Mouse (Mus musculus): ENCODE measurements around the gene Tmcc3. TPM values are rescaled to one million over a fixed set of nuclear protein-coding genes. Genes with fewer than 3 reads are reported as not detected.

Gene Tmcc3
- total RNA-seq, 2 experiments from 2014 or later: 40.5 to 41.4 TPM

- peak; percentile 62 to 74 for DNase-seq (ENCODE audit: low spot score in 2 of 2)
Measured at GRCm38 (mm10) chr10:94413770-94414651, 102.3 kb downstream of the Tmcc3 start.

GRCm38 (mm10) chr10:94415950-94416844, 104.4 kb downstream of the Tmcc3 start:
- peak; percentile 18 to 49 for DNase-seq (ENCODE audit: low spot score in 2 of 2)

GRCm38 (mm10) chr10:94417643-94418042, 105.9 kb downstream of the Tmcc3 start:
- no peak for DNase-seq (ENCODE audit: low spot score in 2 of 2)

- peak; percentile 70 to 85 for DNase-seq (ENCODE audit: low spot score in 2 of 2)
Measured at GRCm38 (mm10) chr10:94426000-94426920, 114.5 kb downstream of the Tmcc3 start.

- DNase-seq (ENCODE audit: low spot score in 2 of 2): no peak
Measured at GRCm38 (mm10) chr10:94426921-94427270, 115.1 kb downstream of the Tmcc3 start.

- DNase-seq (ENCODE audit: low spot score in 2 of 2): no peak
Measured at GRCm38 (mm10) chr10:94428186-94428942, 116.6 kb downstream of the Tmcc3 start.

GRCm38 (mm10) chr10:94430566-94430965, 118.8 kb downstream of the Tmcc3 start:
- DNase-seq (ENCODE audit: low spot score in 2 of 2): no peak

GRCm38 (mm10) chr10:94432933-94433332, 121.2 kb downstream of the Tmcc3 start:
- no peak for DNase-seq (ENCODE audit: low spot score in 2 of 2)

GRCm38 (mm10) chr10:94433901-94434300, 122.2 kb downstream of the Tmcc3 start:
- no peak for DNase-seq (ENCODE audit: low spot score in 2 of 2)

GRCm38 (mm10) chr10:94442725-94443124, 131.0 kb downstream of the Tmcc3 start:
- DNase-seq (ENCODE audit: low spot score in 2 of 2): peak in 1 of 2 experiments; percentile 71

- no peak for DNase-seq (ENCODE audit: low spot score in 2 of 2)
Measured at GRCm38 (mm10) chr10:94443453-94443852, 131.7 kb downstream of the Tmcc3 start.

GRCm38 (mm10) chr10:94445192-94445591, 133.4 kb downstream of the Tmcc3 start:
- DNase-seq (ENCODE audit: low spot score in 2 of 2): no peak

GRCm38 (mm10) chr10:94446379-94447008, 134.7 kb downstream of the Tmcc3 start:
- DNase-seq (ENCODE audit: low spot score in 2 of 2): no peak

- no peak for DNase-seq (ENCODE audit: low spot score in 2 of 2)
Measured at GRCm38 (mm10) chr10:94449676-94450075, 137.9 kb downstream of the Tmcc3 start.

- DNase-seq (ENCODE audit: low spot score in 2 of 2): no peak
Measured at GRCm38 (mm10) chr10:94450781-94451180, 139.0 kb downstream of the Tmcc3 start.

GRCm38 (mm10) chr10:94457454-94457853, 145.7 kb downstream of the Tmcc3 start:
- no peak for DNase-seq (ENCODE audit: low spot score in 2 of 2)

- no peak for DNase-seq (ENCODE audit: low spot score in 2 of 2)
Measured at GRCm38 (mm10) chr10:94458690-94459089, 146.9 kb downstream of the Tmcc3 start.

- no peak for DNase-seq (ENCODE audit: low spot score in 2 of 2)
Measured at GRCm38 (mm10) chr10:94461378-94461777, 149.6 kb downstream of the Tmcc3 start.

GRCm38 (mm10) chr10:94461871-94462270, 150.1 kb downstream of the Tmcc3 start:
- DNase-seq (ENCODE audit: low spot score in 2 of 2): no peak
